Mouse (Mus musculus): ENCODE data around the gene Kctd5.
A peak's percentile ranks its signal among the peaks of the same experiment; 100 is the strongest.

Gene Kctd5

GRCm38 (mm10) chr17:24036954-24037353 lies 36.3 kb downstream of the Kctd5 start:
- DNase-seq = no peak

- no peak for DNase-seq
Observed at GRCm38 (mm10) chr17:24035087-24035486, 38.2 kb downstream of the Kctd5 start.

- no peak for DNase-seq
Observed at GRCm38 (mm10) chr17:24030551-24030950, 42.7 kb downstream of the Kctd5 start.

GRCm38 (mm10) chr17:24029477-24029876 lies 43.8 kb downstream of the Kctd5 start:
- DNase-seq = no peak

GRCm38 (mm10) chr17:24021375-24022199 lies 51.7 kb downstream of the Kctd5 start:
- no peak for DNase-seq

- no peak for DNase-seq
Observed at GRCm38 (mm10) chr17:24020696-24021095, 52.6 kb downstream of the Kctd5 start.

- no peak for DNase-seq
Observed at GRCm38 (mm10) chr17:24015727-24016126, 57.6 kb downstream of the Kctd5 start.

- DNase-seq = no peak
Observed at GRCm38 (mm10) chr17:24014433-24014965, 58.8 kb downstream of the Kctd5 start.

GRCm38 (mm10) chr17:24012921-24013320 lies 60.4 kb downstream of the Kctd5 start:
- no peak for DNase-seq

- DNase-seq = no peak
Observed at GRCm38 (mm10) chr17:24009617-24010016, 63.7 kb downstream of the Kctd5 start.

GRCm38 (mm10) chr17:24008105-24008504 lies 65.2 kb downstream of the Kctd5 start:
- DNase-seq = no peak

GRCm38 (mm10) chr17:24007391-24007790 lies 65.9 kb downstream of the Kctd5 start:
- DNase-seq = no peak

- DNase-seq = no peak
Observed at GRCm38 (mm10) chr17:24006930-24007329, 66.4 kb downstream of the Kctd5 start.

- no peak for DNase-seq
Observed at GRCm38 (mm10) chr17:24005049-24005448, 68.2 kb downstream of the Kctd5 start.

GRCm38 (mm10) chr17:24004071-24004665 lies 69.1 kb downstream of the Kctd5 start:
- peak; percentile 53 for DNase-seq

- no peak for DNase-seq
Observed at GRCm38 (mm10) chr17:24000404-24000803, 72.9 kb downstream of the Kctd5 start.

GRCm38 (mm10) chr17:23998383-23998782 lies 74.9 kb downstream of the Kctd5 start:
- no peak for DNase-seq

- DNase-seq = no peak
Observed at GRCm38 (mm10) chr17:23997901-23998300, 75.4 kb downstream of the Kctd5 start, which contains the start of gene Prss22. Gene Prss22 (minus strand): TSS chr17:23998100.
